Mouse (Mus musculus): ENCODE measurements around the gene Echdc1. TPM values are rescaled to one million over a fixed set of nuclear protein-coding genes. Genes with fewer than 3 reads are reported as not detected.
"Not testable (repeated sequence)": the region's sequence is repeated elsewhere in the genome, so short reads cannot be mapped to it uniquely, and the experiment has no call there.

The Echdc1 gene
- 10 to 100 TPM; 20.3 to 22.3 TPM for total RNA-seq (2021)
- long read RNA-seq, experiment 1, transcript Echdc1-201 (6 exons, 3,856 nt), result minor isoform, 12 of 42 reads
- long read RNA-seq, experiment 1, transcript Echdc1-202 (6 exons, 1,845 nt), result major isoform, 16 of 42 reads
- long read RNA-seq, experiment 1, partial matches to known transcripts, result 2 of 42 reads
- long read RNA-seq, experiment 1, other reads (novel, unspliced or antisense), result 9 of 42 reads
- long read RNA-seq, experiment 2, transcript Echdc1-201 (6 exons, 3,856 nt), result minor isoform, 11 of 39 reads
- long read RNA-seq, experiment 2, transcript Echdc1-202 (6 exons, 1,845 nt), result major isoform, 19 of 39 reads
- long read RNA-seq, experiment 2, partial matches to known transcripts, result 0 of 39 reads
- long read RNA-seq, experiment 2, other reads (novel, unspliced or antisense), result 6 of 39 reads

GRCm38 (mm10) chr10:29313064-29313638 lies at the start of gene Echdc1:
Gene Echdc1 (plus strand): TSS chr10:29313166.
- DNase-seq (ENCODE audit: low spot score in 2 of 2), result peak; percentile 72 to 82

- DNase-seq (ENCODE audit: low spot score in 2 of 2), result no peak
These were observed 31.2 kb upstream of the Echdc1 start for GRCm38 (mm10) chr10:29281736-29282135.

- DNase-seq (ENCODE audit: low spot score in 2 of 2), result no peak
These were observed 27.2 kb upstream of the Echdc1 start for GRCm38 (mm10) chr10:29285757-29286156.

GRCm38 (mm10) chr10:29302230-29302629 lies 10.7 kb upstream of the Echdc1 start:
- no peak for DNase-seq (ENCODE audit: low spot score in 2 of 2)

DNA sequence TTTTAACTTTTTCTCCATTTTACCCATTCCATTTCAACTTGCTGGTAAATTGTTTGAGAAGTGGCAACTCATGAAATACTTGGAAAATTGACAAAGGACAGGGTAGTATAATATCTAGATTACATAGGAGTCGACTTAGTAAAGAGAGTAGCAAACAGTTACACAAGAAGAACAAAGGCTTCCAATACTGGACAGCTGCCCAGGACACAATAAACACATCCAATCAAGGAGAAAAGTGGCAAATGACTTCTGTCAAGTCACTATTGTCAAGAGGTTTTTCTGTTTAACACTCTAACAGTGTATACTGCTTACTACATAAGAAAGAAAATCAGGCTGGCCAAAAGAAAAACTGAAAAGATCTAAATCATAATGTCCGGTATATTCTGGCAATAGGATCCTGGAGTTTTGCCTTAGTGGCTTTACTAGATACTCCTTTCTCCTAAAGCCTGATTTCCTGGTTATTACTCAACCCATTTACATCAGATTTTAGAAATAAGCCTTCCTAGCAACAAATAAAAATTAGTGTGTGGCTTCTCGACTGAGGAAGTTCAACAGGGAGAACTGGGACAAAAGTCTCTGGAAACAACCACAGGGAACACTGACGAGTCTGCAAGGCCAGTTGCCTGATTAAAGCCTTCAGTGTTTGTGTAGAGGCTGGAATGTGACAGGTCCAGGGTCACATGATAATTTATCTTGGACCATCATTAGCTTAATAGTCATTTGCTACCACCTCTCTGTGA lies 1.3 kb upstream of the Echdc1 start:
- DNase-seq (ENCODE audit: low spot score in 2 of 2), result no peak

- DNase-seq (ENCODE audit: low spot score in 2 of 2), result no peak
These were observed 939 bp downstream of the Echdc1 start for GRCm38 (mm10) chr10:29313905-29314304.

- no peak for DNase-seq (ENCODE audit: low spot score in 2 of 2)
These were observed 11.9 kb downstream of the Echdc1 start for GRCm38 (mm10) chr10:29324817-29325216.

- DNase-seq (ENCODE audit: low spot score in 2 of 2), result no peak
These were observed 20.9 kb downstream of the Echdc1 start for GRCm38 (mm10) chr10:29333836-29334235.

DNA sequence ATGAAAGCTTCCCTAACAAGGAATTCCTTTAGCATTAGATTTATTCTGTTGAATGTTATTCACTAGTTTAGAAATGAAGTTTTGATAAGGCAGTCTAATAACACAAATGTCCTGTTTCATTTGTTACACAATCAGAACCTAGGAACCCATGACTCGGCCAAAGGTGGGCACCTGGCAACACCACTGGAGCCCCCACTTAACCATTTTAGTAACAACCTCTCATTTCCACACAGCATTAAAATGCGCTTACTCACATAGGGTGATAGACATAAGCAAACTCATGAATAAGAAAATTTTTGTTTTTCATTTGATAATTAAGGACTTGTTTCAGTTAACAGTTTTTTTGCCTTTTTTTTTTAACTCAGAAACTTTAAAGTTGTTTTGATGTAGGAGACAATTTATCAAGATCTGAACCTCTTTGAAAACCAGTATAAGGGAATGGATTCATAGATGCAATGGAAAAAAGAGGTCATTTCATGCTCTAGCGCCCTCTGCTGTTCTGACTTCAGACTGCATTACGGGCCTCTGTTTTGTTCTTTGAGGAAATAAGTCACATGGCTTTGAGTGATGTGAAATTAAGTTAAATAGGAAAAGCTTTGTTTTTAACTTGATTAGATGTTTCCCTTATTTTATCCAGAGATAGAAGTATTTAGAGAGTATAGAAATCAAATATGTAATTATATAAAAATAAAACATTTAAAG lies 25.5 kb downstream of the Echdc1 start:
- DNase-seq (ENCODE audit: low spot score in 2 of 2), result peak; percentile 20 to 35

GRCm38 (mm10) chr10:29344232-29344631 lies 31.3 kb downstream of the Echdc1 start:
- no peak for DNase-seq (ENCODE audit: low spot score in 2 of 2)

DNA sequence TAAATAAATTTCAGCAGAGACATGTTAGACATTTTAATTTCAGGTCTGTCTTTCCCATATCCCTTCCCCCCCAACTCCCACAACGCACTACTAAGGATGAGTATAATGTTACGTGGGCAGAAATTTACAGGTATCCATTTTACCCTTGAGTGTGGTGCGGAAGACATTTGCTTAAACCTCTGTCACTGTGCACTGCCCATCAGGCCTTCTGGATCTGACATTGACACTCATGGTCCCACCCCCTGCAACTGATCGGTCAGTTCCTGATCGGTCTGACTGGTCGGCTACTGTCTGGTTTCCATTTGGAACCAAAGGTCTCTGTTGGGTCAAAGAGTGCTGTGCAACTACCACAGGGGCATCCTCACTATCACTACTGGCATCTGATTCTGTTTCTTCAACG lies 33.7 kb downstream of the Echdc1 start:
- no peak for DNase-seq (ENCODE audit: low spot score in 2 of 2)

DNA sequence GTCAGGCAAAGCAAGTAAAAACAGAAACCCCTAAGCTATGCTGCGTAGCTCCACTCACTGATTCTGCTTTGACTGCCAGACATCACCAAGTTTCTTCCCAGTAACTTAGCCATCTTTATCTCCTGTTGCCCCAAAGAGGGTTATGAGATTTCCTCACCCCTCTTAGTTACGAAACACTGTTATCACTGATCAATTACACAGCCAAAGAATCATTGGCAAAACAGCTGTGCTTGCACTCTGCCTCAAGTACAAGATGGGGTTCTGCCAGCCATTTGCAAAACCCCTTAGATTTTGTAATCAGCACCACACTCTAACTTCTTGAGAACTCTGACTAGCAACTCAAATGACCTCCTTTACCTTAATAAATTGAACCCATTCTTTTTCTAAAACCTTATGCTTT lies 38.5 kb downstream of the Echdc1 start:
- DNase-seq (ENCODE audit: low spot score in 2 of 2), result no peak

- no peak for DNase-seq (ENCODE audit: low spot score in 2 of 2)
These were observed 39.6 kb downstream of the Echdc1 start for GRCm38 (mm10) chr10:29352575-29352974.

GRCm38 (mm10) chr10:29354183-29354582 lies 41.2 kb downstream of the Echdc1 start:
- DNase-seq (ENCODE audit: low spot score in 2 of 2), result no peak

GRCm38 (mm10) chr10:29361095-29361463 lies 48.1 kb downstream of the Echdc1 start:
- DNase-seq (ENCODE audit: low spot score in 2 of 2), result no peak

GRCm38 (mm10) chr10:29361464-29362196 lies 48.7 kb downstream of the Echdc1 start:
- peak; percentile 89 to 90 for DNase-seq (ENCODE audit: low spot score in 2 of 2)

- no peak for DNase-seq (ENCODE audit: low spot score in 2 of 2)
These were observed 49.4 kb downstream of the Echdc1 start, which contains the start of gene Rnf146 for GRCm38 (mm10) chr10:29362197-29362900. Gene Rnf146 (minus strand): TSS chr10:29362442.

DNA sequence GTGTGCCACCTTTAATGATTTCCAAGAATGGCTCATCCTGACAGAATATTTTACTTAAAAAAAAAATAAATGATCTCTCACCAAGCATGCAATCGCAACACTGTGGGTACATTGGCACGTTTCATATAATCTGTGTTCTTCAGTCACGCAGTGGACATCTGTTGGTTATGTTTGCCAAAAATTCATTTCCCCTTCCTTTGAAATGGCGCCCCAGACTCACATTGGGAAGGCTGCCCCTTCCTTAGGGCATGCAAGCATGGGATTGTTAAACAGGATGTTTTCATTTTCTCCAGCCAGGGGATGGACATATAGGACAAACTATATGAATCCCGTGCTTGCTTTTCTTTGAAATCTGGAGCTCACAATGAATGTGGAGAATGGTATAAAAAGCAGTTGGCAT lies 61.1 kb downstream of the Echdc1 start:
- no peak for DNase-seq (ENCODE audit: low spot score in 2 of 2)

GRCm38 (mm10) chr10:29381558-29381957 lies 68.6 kb downstream of the Echdc1 start:
- DNase-seq (ENCODE audit: low spot score in 2 of 2), result no peak

DNA sequence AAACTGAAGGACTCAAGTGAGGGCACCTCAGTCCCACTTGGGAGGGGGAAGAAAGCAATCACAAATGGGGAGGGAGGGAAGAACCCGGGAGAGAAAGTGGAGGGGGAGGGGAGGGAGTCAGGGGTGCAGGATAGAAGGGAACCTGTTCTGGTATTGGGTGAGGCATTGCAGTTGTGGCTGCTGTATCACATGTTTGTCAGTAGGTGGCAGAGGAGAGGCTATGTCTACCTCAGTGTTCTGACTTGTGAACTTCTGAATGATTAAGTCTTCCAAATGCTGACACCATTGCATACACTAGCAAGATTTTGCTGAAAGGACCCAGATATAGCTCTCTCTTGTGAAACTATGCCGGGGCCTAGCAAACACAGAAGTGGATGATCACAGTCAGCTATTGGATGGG lies 81.9 kb downstream of the Echdc1 start:
- DNase-seq (ENCODE audit: low spot score in 2 of 2), result not testable (repeated sequence)

Measured in gastrocnemius, postnatal 4 days (tissue).